Mouse (Mus musculus): ENCODE measurements around the gene Cers6.

The Cers6 gene

DNA sequence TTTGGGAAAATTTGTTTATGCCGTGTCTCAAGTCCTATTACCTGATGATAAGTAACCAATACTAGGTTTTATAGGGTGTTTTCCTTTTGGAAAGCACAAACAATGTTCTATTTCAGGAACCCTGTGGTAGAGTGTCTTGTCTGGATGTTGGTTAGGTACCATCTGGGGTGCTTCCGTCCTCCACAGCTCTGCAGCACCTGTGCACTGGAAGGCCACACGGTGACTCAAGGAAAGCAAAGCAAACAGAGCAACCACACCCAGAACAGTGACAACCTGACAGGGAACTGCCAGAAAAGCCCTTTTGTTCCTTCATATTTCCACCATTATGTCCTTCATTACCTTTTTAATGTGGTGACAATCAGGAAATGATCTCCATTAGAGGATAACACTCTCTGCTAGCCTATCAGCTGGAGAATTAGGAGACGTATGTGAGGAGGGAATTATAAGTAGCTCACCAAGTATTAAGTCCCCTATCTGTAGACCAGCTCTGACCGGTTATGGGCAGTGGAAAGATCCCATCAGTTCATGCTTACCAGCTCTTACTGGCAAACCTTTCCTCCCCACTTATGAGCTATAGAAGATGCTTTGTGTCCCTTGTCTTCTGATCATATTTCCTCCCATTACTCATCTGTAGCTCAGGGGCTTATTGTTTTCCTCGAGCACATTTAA is 158.7 kb downstream of the Cers6 start:
- DNase-seq (ENCODE audit: low read depth): no peak

GRCm38 (mm10) chr2:69020636-69021310 is 159.5 kb downstream of the Cers6 start:
- DNase-seq (ENCODE audit: low read depth): peak; percentile 56

- peak; percentile 43 for DNase-seq (ENCODE audit: low read depth)
Observed at GRCm38 (mm10) chr2:69021516-69021915, 160.3 kb downstream of the Cers6 start.

GRCm38 (mm10) chr2:69024856-69025255 is 163.6 kb downstream of the Cers6 start:
- DNase-seq (ENCODE audit: low read depth): peak; percentile 26

GRCm38 (mm10) chr2:69032562-69032961 is 171.3 kb downstream of the Cers6 start:
- no peak for DNase-seq (ENCODE audit: low read depth)

DNA sequence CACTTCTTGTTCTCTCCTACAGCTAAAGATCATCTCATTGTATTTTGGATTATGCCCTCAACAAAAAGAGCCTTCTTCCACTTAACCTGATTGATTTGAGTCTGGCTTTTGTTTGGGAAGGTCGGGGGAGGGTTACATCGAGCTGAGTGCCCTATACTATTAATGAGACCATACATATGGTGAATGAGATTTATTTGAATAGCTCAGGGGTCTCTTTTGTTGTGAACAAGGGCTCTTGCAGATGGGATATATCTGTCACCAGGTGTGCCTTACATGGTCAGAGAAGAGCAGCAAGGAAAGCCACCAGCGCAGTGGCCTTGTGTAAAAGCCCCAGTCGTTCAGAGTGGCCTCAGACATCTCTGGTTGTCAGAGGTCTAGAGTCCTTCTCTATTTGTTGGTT is 174.2 kb downstream of the Cers6 start:
- no peak for DNase-seq (ENCODE audit: low read depth)

GRCm38 (mm10) chr2:69037362-69037761 is 176.1 kb downstream of the Cers6 start:
- DNase-seq (ENCODE audit: low read depth): no peak

- DNase-seq (ENCODE audit: low read depth): no peak
Observed at GRCm38 (mm10) chr2:69042327-69043106, 181.3 kb downstream of the Cers6 start.

DNA sequence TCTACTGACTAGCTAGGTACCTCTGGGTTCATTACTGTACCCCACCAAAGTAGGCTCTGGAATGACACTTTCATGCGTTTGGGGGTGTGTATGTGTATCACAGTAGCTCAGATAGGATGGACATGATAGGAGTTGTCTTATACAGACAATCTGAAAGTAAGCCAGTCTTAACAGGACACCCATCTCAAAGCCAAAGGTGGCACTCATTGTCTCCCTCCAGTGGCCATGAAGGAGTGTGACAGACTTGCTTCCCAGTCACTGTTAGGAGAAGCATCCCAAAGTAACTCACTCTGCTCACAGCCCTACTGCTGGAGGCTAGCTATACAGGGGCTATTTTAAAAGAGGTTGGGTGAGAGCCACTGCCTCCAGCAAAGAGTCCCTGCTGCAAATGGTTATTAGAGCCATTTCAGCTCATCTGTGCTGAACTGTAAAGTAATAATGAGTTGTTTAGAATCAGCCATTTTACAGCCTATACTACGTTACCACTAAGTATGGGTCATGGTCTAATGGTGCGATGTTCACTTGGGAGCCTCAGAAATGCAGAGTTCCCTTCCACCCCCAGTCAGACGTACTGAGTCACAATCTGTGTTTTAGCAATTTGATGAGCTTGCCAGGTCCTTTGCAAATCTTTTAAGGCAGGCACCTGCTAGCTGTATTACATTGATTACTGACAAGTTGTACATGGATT is 182.3 kb downstream of the Cers6 start:
- DNase-seq (ENCODE audit: low read depth): peak; percentile 81

- no peak for DNase-seq (ENCODE audit: low read depth)
Observed at GRCm38 (mm10) chr2:69045926-69046325, 184.7 kb downstream of the Cers6 start.

DNA sequence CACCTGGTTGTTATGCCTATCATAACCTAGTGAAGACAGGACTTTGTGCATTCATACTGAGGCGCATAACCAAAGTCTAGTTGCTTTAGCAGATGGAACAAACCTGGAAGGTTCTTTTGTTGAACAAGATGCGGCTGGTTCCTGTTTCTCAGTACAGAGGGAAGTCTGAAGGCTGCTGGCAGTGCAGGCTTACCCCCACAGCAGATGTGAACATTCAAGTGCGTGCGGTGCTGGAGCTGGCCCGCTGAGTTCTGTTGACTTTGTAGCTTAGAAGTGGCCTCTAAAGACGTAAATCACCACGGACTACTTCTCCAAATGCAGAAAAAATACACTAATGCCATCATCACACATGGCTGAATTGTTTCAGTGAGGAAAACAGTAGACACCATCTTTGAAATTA is 186.1 kb downstream of the Cers6 start:
- DNase-seq (ENCODE audit: low read depth): no peak

GRCm38 (mm10) chr2:69047805-69048204 is 186.6 kb downstream of the Cers6 start:
- no peak for DNase-seq (ENCODE audit: low read depth)

DNA sequence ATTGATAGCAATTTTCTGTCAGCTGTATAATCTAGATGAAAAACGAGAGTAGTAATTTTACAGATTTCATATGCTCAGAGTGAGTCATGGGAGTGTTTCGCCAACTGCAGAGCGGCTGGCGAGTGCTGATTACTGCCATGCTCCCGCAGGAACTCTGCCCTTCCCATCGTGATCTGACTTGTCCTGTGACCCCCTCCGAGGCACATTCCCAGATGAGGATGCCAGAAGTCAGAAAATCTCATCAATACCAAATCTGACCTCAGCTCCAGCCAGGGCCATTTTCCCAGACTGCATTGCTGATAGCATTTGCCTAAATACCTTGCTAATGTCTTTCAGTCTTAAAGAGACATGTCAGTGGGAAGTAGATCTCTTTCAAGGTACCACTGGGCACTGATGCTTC is 187.9 kb downstream of the Cers6 start:
- no peak for DNase-seq (ENCODE audit: low read depth)

- peak; percentile 14 for DNase-seq (ENCODE audit: low read depth)
Observed at GRCm38 (mm10) chr2:69050189-69050588, 188.9 kb downstream of the Cers6 start.

DNA sequence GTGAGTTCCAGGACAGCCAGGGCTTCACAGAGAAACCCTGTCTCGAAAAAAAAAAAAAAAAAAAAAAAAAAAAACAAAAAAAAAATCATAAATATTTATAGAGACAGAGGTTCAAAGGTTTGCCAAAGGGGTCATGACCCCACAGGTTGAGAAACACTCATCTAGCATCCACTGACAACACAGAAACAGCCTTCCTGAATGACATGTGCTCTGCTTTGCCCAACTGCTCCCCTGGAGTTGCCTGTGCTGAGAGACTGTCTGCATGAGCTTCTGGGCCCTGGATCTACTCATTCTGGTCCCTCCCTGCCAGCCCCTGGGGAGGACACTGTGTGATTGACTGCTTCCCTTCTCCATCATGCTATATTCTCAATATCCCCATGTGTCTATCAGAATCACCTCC is 190.4 kb downstream of the Cers6 start:
- DNase-seq (ENCODE audit: low read depth): no peak

DNA sequence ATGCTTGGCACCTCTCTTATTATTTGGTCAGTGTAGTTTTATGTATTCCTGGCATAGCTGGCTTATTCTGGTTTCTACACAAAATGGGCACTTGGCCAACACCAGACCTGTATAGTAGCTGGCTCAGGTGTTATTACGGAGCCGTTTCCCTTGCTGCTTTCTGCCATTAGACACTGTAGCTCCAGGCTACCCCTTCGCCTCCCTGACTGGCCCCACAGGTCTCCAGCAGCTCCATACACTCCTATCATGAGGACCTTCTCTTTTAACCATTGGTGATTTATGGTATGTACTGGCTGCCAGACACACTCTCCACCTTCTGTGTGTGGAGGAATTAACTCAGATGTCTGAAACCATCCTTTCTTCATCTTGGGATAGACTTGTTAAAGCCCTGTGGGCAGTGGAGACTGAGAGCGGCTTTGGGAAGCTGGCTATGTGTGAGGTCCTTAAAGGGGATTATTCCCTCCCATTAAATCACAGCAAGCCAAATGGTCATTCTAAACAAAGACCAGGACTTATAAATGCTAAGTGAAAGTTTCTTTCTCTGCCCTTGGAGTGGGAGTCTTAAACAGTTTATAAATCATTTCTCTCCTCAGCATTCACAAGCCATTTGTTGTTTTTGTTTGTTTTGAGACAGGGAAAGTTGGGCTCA is 192.1 kb downstream of the Cers6 start:
- DNase-seq (ENCODE audit: low read depth): no peak

GRCm38 (mm10) chr2:69054279-69054678 is 193.0 kb downstream of the Cers6 start:
- peak; percentile 73 for DNase-seq (ENCODE audit: low read depth)

- no peak for DNase-seq (ENCODE audit: low read depth)
Observed at GRCm38 (mm10) chr2:69055174-69055573, 193.9 kb downstream of the Cers6 start.

GRCm38 (mm10) chr2:69061313-69061712 is 200.1 kb downstream of the Cers6 start:
- DNase-seq (ENCODE audit: low read depth): peak; percentile 70

- DNase-seq (ENCODE audit: low read depth): no peak
Observed at GRCm38 (mm10) chr2:69061910-69062689, 200.9 kb downstream of the Cers6 start.

DNA sequence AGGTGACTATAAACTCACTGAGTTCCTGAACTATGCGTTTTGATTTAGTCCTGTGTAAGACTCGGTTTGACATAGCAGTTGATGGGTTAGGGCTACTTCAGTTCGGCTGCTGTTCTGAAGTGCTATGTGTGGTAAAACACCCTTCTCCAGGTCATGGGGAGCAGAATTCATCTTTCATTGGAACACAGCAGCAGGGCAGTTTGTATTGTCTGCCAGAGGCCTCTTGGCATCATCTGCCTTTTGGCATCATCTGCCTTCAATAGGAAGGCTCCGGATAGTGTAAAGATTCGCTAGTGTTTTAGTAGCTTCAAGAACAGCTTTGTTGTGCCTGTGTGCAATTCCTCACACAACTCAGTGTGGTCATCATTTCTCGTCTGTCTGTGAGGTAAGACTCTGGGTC is 203.5 kb downstream of the Cers6 start:
- DNase-seq (ENCODE audit: low read depth): no peak

Measured in NIH3T3 (cell line).